In the genomic region with DNA sequence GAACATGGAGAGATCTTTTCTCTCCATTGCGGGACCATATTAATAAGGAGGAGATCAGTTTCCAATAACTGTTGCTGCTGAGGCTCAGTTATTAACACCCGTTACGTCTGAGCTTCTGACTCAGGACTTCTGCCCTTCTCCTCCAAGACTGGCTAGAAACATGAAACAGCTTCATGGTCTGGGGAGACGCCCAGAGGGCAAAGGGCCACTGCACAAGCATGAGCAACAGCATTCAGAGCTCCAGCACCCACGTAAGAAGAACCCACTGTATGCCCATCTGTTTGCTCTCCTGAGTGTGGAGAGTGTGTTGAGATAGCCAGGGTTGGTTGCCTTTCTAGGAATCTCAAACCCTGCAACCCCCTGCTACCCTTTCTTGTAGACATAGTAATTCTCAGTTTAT, we compare ENCODE assay signal across 15 mouse cellular contexts.
DNase-seq lines count a peak whose midpoint lies in the region; ATAC-seq and TF ChIP-seq lines count a peak whose summit lies in the region.
"Had no signal": no experiment of that assay in that cellular context is flagged by ENCODE, and none has a peak within 500 bp of the region (broad histone marks: within the 10 kb centered on the region; RNA-seq: fewer than 3 reads in every experiment).

No protein-coding gene starts in this region.

- H3K4me2 ChIP-seq in liver, postnatal 0 days (ENCODE audit: low read depth, low read length), result no peak overlapping the region
- H3K4me2 ChIP-seq: heart, embryonic 11.5 days; hindbrain, embryonic 12.5 days; midbrain, embryonic 15.5 days had no signal

- no peak overlapping the region for H3K27ac ChIP-seq in liver, postnatal 0 days (ENCODE audit: low read depth)
- no peak overlapping the region for H3K27ac ChIP-seq in embryonic facial prominence, embryonic 10.5 days (replicated peaks)
- H3K27ac ChIP-seq: hindbrain, embryonic 12.5 days; midbrain, embryonic 15.5 days had no signal

- no peak for TF ChIP-seq EP300 in liver, postnatal 0 days (IDR thresholded peaks at IDR 0.05; ENCODE audit: low read depth)

- no peak for ATAC-seq in liver, postnatal 0 days
- ATAC-seq: midbrain, embryonic 15.5 days had no signal

- H3K9me3 ChIP-seq in liver, postnatal 0 days (ENCODE audit: low read length), result no peaks in the 10 kb centered on the region
- no peaks in the 10 kb centered on the region for H3K9me3 ChIP-seq in embryonic facial prominence, embryonic 10.5 days
- H3K9me3 ChIP-seq: hindbrain, embryonic 12.5 days; midbrain, embryonic 15.5 days had no signal

- intact Hi-C loops in left cerebral cortex, postnatal 25 days (cut with DNase I), result no loop called here
- intact Hi-C loops in left cerebral cortex, postnatal 36 days (cut with DNase I), result no loop called here

- H3K36me3 ChIP-seq in liver, postnatal 0 days (replicated peaks; ENCODE audit: insufficient read depth, low read length), result no peaks in the 10 kb centered on the region
- no peaks in the 10 kb centered on the region for H3K36me3 ChIP-seq in embryonic facial prominence, embryonic 10.5 days (replicated peaks)
- H3K36me3 ChIP-seq: hindbrain, embryonic 12.5 days; midbrain, embryonic 15.5 days had no signal

- 0 out of 2 replicates have a peak, but pooled peaks have one; percentile 17 for TF ChIP-seq CTCF in liver, postnatal 0 days (IDR thresholded peaks at IDR 0.05; ENCODE audit: low read depth)
- TF ChIP-seq CTCF in lung, adult 2 months (IDR thresholded peaks at IDR 0.05; ENCODE audit: insufficient read depth, low read length), result peak; percentile 34; the same call in 1 of the 2 replicates

- no peaks in the 10 kb centered on the region for H3K27me3 ChIP-seq in liver, postnatal 0 days (ENCODE audit: insufficient read depth, low read length)
- no peaks in the 10 kb centered on the region for H3K27me3 ChIP-seq in embryonic facial prominence, embryonic 10.5 days (replicated peaks; ENCODE audit: low read depth, poor library complexity, severe bottlenecking)
- H3K27me3 ChIP-seq: CH12.LX; hindbrain, embryonic 12.5 days; midbrain, embryonic 15.5 days had no signal

- no peak overlapping the region for H3K4me3 ChIP-seq in liver, postnatal 0 days (ENCODE audit: low read depth, low read length)
- no peak overlapping the region for H3K4me3 ChIP-seq in lung, adult 2 months (replicated peaks; ENCODE audit: extremely low read depth, low read depth, low read length)
- H3K4me3 ChIP-seq in embryonic facial prominence, embryonic 10.5 days, result no peak overlapping the region
- H3K4me3 ChIP-seq: hindbrain, embryonic 12.5 days; midbrain, embryonic 15.5 days had no signal

- no peak overlapping the region for H3K9ac ChIP-seq in liver, postnatal 0 days (replicated peaks)
- H3K9ac ChIP-seq: hindbrain, embryonic 12.5 days; midbrain, embryonic 15.5 days had no signal

- peaks cover 11% of the 10 kb centered on the region for H3K4me1 ChIP-seq in liver, postnatal 0 days (ENCODE audit: insufficient read depth)
- peaks cover 11% of the 10 kb centered on the region for H3K4me1 ChIP-seq in lung, adult 2 months (ENCODE audit: control insufficient read depth, insufficient read depth, low read length)
- peaks cover 22% of the 10 kb centered on the region for H3K4me1 ChIP-seq in embryonic facial prominence, embryonic 10.5 days

- TF ChIP-seq POLR2A in lung, adult 2 months (IDR thresholded peaks at IDR 0.05; ENCODE audit: borderline replicate concordance, extremely low read depth, low read depth, low read length), result no peak

- no peak for DNase-seq in liver, postnatal 0 days
- no peak for DNase-seq in liver
- peak; percentile 35 for DNase-seq in kidney, adult 18-20 months
- no peak for DNase-seq in lung, adult 2 months
- no peak for DNase-seq in left cerebral cortex, postnatal 25 days (ENCODE audit: low spot score in 2 of 2)
- DNase-seq in T-cell, adult 2 months (ENCODE audit: low spot score), result no peak
- no peak for DNase-seq in embryonic facial prominence, embryonic 10.5 days (ENCODE audit: low spot score)
- DNase-seq in left cerebral cortex, postnatal 36 days (ENCODE audit: low spot score in 2 of 2), result no peak
- DNase-seq: cerebellum, adult 9-11 months; left cerebral cortex, postnatal 4 days; right cerebral cortex, adult 18-20 months had no signal

- 62% methylated on average over 5 of the region's 5 CpGs for WGBS in liver, postnatal 0 days (ENCODE audit: insufficient replicate concordance)
- WGBS in lung, adult 2 months, result 51% methylated on average over 5 of the region's 5 CpGs
- WGBS in embryonic facial prominence, embryonic 10.5 days, result 57% methylated on average over 5 of the region's 5 CpGs
